Mouse (Mus musculus): ENCODE results near the gene Tmem246.
"Not testable (repeated sequence)": the region's sequence is repeated elsewhere in the genome, so short reads cannot be mapped to it uniquely, and the experiment has no call there.

The Tmem246 gene

DNA sequence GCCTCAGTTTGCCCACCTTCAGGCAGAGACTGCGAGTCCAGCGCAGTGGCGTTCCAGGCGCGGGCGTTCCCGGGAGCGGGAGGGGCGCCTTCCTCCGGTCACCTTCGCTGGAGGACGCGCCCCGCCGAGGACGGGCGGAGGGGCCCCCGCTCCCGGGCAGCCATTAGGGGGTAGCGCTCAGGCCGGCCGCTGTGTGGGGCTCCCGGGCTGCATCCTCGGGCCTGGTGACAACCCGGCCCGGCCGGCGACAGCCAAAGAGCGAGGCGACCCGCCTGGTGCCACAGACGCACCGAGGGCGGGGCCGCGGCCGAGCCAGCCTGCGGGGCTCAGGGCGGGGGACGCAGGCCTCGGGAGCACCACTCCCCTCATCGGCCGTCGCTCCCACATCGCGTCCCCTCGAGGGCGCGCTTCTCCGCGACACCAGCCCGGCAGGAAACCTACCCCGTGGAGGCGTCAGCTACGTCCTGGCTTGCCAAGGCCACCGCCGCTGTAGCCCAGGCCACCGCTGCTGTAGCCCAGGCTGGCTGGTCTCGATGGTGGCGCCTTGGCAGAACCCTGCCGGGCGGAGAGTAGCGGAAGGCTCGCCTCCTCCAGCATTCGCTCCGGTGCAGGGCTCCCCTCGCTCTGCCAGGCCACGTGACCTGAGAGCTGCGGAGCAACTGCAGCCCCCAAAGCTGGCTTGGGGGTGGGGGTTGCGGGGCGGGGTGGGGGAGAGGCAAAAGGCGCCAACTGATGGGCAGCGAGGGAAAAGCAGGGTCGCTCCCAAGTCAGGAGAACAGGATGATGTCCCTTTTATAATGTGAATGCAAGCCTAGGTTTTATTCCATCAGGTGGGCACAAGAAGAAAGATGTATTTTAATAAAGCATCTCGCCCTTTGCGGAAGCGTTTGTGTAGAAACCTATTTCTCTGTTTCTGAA is at the start of gene Tmem246:
Gene Tmem246 (minus strand): TSS at position 694 of the 918 bp plus-strand sequence.
- DNase-seq, result peak; percentile 81

DNA sequence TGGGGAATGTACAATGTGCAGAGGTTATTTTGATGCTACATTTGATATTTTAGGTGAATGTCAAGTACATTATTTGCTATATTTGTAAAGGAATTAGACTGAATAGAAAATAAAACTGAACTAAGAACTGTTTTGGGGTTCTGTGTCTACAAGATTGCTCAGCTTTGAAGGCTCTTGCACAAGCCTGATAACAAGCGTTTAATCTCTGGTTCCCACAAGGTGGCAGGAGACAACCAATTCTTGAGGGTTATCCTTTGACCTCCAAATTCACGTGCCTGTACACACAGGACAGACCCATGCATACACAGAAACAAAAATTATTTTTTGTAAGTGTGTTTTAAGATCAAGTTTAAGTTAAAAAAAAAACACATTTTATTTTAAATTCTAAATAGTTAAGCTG is 42.2 kb upstream of the Tmem246 start:
- no peak for DNase-seq

DNA sequence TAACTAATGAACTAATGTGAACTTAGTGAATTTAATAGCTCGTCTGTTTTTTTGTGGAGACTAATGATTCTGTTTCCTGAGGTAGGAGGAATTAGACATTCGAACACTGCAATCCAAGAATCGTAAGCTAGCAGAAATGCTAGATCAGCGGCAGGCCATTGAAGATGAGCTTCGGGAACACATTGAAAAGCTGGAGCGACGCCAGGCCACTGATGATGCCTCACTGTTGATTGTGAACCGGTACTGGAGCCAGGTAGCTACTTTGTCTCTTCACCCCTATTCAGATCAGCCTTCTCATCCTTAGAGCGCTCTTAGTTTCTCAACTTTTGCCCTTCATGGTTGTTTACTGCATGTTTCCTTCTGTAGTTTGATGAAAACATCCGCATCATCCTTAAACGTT is 40.1 kb upstream of the Tmem246 start:
- no peak for DNase-seq

DNA sequence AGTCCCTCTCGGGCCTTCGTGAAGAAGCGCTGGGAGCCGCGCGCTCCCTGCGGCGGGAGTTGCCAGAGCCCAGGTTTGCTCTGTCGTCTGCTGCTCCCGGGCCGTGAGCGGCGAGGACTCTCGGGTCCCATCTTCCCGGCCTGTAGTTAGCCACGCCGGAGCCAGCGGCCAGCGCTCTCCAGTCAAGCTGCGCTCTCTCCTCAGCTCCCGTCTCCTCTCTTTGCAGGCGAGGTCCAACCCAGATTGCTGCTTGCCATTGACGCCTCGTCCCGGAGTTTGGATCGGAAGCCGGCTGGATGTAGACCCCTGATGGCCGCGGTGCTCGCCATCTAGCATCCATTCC is 34.4 kb upstream of the Tmem246 start:
- no peak for DNase-seq

GRCm38 (mm10) chr4:49631319-49632138 is 33.9 kb upstream of the Tmem246 start, which contains the start of gene Rnf20:
Gene Rnf20, plus strand, starts transcription at chr4:49632006.
- DNase-seq, result peak; percentile 97

DNA sequence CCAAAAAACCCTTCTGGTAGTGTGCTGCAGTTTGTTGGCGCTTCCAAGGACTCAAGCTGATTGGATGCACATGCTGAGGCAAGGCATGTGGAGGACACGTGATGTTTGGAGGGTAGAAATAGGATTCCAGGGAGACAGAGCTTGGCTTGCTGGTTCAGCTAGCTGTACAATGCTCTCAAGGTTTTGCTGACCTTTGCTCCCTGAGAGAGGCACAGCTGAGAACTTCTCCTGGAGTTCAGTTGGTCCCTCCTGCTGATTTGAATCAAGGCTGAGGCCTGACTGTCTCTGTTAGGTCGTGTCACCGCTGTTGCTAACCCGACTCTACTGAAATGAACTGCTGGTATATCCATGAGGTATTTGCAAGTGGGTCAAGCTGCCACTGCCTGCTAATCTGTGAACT is 31.3 kb upstream of the Tmem246 start:
- no peak for DNase-seq

DNA sequence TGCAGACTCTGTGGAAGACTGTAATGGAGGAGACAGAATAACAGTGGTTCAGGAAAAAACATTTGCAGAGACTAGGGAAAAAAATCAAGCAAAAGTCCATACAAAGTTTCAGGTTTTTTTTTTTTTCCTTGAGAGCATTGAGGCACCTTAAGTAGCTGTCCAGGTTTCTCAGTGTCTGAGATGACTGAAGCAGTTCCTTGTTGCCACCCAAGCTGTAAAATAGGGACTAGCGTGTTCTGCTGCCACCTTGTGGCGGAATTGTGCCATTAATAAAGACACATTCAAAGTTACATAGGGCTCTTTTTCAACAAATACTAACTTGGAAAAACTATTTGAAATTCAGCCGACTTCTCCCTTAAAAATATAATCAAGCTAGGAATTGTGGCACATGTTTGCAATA is 29.3 kb upstream of the Tmem246 start:
- peak; percentile 88 for DNase-seq

DNA sequence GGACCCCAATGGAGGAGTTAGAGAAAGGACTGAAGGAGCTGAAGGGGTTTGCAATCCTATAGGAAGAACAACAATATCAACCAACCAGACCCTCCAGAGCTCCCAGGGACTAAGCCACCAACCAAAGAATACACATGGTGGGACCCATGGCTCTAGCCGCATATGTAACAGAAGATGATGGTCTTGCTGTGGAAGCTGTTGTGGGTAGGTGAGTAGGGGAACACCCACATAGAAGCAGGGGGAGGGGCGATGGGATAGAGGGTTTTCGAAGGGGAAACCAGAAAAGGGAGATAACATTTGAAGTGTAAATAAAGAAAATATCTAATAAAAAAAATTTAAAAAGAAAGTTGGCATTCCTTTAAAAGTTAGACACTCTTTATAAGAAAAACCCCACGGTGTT is 27.3 kb upstream of the Tmem246 start:
- DNase-seq, result not testable (repeated sequence)

DNA sequence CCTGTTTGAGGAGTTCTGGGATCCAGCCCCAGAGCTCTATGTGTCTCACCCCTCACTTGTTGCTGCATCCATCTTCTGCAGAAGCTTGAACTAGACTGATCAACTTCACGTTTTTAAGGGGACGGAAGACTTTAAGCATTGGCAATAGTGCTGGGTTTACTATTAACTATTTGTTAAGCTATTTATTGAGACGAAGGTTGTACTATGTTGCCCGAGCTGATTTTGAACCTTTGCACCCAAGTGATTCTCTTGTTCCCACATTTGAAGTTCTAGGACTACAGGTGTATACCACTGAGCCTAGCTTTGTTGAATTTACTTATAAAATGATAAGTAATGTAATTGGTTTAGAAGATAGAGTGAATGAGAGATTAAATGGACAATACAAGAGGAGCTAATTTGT is 26.2 kb upstream of the Tmem246 start:
- no peak for DNase-seq

DNA sequence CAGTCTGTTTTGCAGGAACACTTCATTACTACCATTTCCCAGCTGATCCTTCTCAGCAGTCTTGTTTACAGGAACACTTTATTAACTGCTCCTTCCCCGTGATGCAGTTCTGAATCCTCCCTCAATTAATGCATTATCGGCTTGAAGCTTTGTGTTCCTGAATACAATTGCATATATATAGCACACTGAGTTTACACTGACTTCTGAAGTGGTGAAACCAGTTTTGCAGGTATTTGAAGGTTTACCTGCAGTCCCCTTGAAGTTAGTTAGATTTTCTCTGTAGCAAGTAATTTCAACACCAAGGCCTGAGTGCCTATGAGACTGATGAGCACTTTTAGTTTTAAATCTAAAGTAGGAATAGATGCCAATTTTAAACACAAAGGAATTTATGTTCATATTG is 24.6 kb upstream of the Tmem246 start:
- DNase-seq, result no peak

- not testable (repeated sequence) for DNase-seq
Observed at GRCm38 (mm10) chr4:49619861-49620260, 22.2 kb upstream of the Tmem246 start.

- no peak for DNase-seq
Observed at GRCm38 (mm10) chr4:49616924-49617323, 19.2 kb upstream of the Tmem246 start.

GRCm38 (mm10) chr4:49605459-49605858 is 7.8 kb upstream of the Tmem246 start:
- DNase-seq, result no peak

GRCm38 (mm10) chr4:49604616-49605015 is 6.9 kb upstream of the Tmem246 start:
- no peak for DNase-seq

DNA sequence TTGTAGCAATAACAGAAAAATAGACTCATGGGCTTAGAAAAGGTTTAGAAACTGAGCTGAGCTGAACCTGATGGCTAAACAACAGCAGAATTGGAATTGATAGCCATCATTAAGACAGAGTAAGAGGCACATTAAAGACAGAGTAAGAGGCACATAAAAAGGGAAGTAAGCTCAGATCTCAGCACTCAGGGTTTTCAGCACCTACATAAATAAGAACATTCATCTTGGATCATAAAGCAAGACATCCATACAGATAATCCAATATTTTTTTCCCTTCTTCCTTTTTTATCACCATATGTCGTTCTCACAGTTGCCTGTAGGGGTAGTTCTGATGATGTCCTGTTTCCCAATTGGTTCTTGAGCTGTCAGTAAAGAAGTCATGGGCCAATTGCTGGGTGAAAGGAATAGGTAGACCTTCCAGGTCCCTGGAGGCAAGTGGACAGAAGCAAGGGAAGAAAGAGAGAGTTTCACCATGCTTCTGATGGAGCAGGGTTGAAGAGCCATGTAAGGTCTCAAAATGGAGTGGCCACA is 6.4 kb upstream of the Tmem246 start:
- DNase-seq, result no peak

DNA sequence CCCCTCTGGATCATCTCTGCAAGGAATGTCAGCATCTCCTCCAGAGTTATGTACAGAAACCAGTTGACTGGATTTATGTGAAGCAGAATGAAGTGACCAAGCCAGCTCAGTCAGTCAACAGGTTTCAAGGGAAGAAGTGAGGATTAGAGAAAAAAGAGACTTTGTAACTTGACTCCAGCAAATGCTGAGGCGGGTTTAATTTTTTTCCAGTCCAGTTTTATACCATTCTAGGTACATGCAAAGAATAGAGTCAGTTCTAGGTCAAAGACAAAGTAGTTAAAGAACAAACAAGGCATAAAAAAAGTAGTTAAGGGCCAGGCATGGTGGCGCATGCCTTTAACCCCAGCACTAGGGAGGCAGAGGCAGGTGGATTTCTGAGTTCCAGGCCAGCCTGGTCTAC is 5.5 kb upstream of the Tmem246 start:
- DNase-seq, result no peak

DNA sequence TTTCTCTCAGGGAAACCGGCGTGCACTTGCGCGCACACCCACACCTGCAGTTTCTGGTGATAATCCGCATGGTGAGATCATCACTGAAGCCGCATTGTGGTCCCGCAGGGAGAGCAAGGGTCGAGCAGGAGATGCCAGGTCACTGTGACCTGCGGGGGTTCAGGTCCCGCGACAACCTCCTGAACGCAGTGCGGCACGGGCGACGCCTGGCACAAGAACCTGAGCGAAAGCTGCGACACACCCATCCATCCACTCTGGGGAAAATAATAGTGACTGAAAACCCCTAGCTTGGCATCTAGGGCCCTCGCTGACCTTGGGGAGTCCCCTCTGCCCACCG is 862 bp downstream of the Tmem246 start:
- no peak for DNase-seq

DNA sequence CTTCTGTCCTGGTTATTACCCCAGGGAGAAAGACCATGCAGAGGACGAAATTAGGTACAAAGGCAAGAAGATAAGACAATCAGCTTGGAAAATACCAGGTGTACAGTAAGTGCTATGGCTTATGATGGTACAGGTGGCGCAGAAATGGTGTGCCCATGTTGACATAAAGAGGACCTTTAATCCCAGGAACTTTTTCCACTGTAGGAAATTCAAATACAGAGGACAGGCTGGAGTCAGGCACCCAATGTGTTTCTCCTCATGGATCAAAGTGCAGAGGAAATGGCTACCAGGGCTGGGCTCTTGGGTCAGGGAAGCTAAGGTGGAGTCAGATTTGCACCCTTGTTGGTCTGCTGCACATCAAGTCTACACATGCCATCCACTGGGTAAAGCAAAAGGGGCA is 7.5 kb downstream of the Tmem246 start:
- no peak for DNase-seq

- no peak for DNase-seq
Observed at GRCm38 (mm10) chr4:49586811-49587210, 10.9 kb downstream of the Tmem246 start.

- DNase-seq, result no peak
Observed at GRCm38 (mm10) chr4:49585524-49586101, 12.1 kb downstream of the Tmem246 start.

DNA sequence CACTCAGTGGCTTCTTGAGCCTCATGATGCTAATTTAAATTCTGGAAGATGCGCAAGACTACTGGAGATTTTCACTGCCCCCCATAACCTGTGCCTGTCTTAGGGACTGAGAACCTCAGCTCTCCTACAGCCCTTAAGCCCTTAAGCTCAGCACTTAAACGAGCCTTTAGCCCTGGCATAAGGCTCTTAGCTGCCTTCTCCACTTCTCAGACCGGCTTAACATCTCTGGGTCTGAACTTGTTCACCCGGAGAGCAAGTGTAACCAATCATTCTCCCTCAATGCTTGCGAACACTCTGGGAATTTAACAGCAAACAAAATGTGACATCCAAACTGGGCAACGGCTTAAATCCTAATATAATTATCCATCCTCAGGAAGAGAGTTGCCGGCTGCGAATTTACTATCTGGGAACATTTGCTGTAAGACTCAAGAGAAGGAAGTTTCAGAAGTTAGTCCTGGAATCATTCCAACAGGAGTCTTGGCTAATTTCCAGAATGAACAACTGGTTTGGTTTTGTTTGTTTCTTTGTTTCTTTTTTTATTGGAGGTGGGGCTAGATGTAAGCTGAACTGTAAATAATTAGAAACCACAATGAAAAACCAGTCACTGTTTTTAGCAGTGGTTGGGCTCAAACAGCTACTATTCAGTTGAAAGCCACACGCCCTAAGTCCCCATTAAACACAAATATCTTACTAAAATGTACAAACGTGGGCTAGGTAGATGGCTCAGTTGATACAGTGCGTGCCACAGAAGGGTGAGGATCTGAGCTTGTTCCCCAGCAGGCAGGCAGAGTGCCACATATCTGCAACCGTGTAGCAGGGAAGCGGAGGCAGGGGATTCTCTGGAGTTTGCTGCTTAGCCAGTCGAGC is 13.5 kb downstream of the Tmem246 start:
- peak; percentile 19 for DNase-seq

DNA sequence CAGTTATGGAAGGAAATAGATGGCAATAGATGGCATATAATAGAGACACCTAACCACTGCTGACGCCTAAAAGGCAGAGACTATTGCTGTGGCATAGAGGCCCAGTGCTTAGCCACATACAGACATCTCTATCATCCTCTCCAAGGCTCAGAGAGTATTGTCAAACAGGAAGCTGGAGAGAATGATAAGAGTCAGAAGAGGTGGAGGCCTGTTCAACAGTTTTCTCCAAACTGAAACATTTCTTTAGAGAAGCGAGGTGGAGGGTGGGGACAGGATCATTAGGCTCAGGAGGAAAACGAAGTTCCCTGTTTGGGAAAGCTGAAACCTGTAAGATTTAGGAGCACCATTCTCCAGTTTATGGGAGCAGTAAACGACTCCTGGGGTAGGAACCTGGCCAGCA is 16.4 kb downstream of the Tmem246 start:
- no peak for DNase-seq
